Mouse (Mus musculus): ENCODE measurements at regions not wholly inside any gene's neighbourhood (a gene's known extent, or its start where the extent isn't known, plus 50 kb on each side); places are given as distances from the start of the nearest gene placed in this dataset.

- peaks cover 18% of the 10 kb centered on the region for H3K4me1 ChIP-seq
- H3K9ac ChIP-seq: no peak overlapping the region
- no peaks in the 10 kb centered on the region for H3K9me3 ChIP-seq
- 0 out of 2 replicates have a peak, but pooled peaks cover 6% of the 10 kb centered on the region for H3K27me3 ChIP-seq
- H3K27ac ChIP-seq: no peak overlapping the region; the same call in 1 of the 2 replicates
- WGBS: 28% methylated on average over 11 of the region's 11 CpGs
- ATAC-seq (ENCODE audit: borderline replicate concordance, extremely low read depth, low FRiP score, low TSS enrichment): no peak
- no peak overlapping the region for H3K4me2 ChIP-seq
- no peak overlapping the region for H3K4me3 ChIP-seq
- H3K36me3 ChIP-seq: no peaks in the 10 kb centered on the region
Measured at GRCm38 (mm10) chr9:120679822-120680426, 108.7 kb downstream of the Rpl14 start.

GRCm38 (mm10) chr9:120681404-120681803 is 110.2 kb downstream of the Rpl14 start:
- Histone ChIP-seq H3K27ac (no peak overlapping the region), H3K9ac (no peak overlapping the region), H3K36me3 (no peaks in the 10 kb centered on the region), H3K27me3 (no peaks in the 10 kb centered on the region), H3K4me3 (no peak overlapping the region), H3K4me2 (no peak overlapping the region), H3K4me1 (peaks cover 8% of the 10 kb centered on the region; the same call in 1 of the 2 replicates), H3K9me3 (no peaks in the 10 kb centered on the region)
- 36% methylated on average over 7 of the region's 7 CpGs for WGBS
- no peak for ATAC-seq (ENCODE audit: borderline replicate concordance, extremely low read depth, low FRiP score, low TSS enrichment)

- no peaks in the 10 kb centered on the region for H3K27me3 ChIP-seq
- H3K4me1 ChIP-seq: peaks cover 15% of the 10 kb centered on the region
- ATAC-seq (ENCODE audit: borderline replicate concordance, extremely low read depth, low FRiP score, low TSS enrichment): no peak
- no peak overlapping the region for H3K4me3 ChIP-seq
- no peaks in the 10 kb centered on the region for H3K36me3 ChIP-seq
- no peak overlapping the region for H3K4me2 ChIP-seq
- H3K9ac ChIP-seq: no peak overlapping the region
- no peaks in the 10 kb centered on the region for H3K9me3 ChIP-seq
- WGBS: 8% methylated on average over 6 of the region's 7 CpGs
- no peak overlapping the region for H3K27ac ChIP-seq
Measured at GRCm38 (mm10) chr9:120685961-120686360, 114.7 kb downstream of the Rpl14 start.

GRCm38 (mm10) chr9:120689025-120689424 is 117.8 kb downstream of the Rpl14 start:
- WGBS: 82% methylated on average over 11 of the region's 11 CpGs
- no peak for ATAC-seq (ENCODE audit: borderline replicate concordance, extremely low read depth, low FRiP score, low TSS enrichment)
- H3K4me1 ChIP-seq: peaks cover 35% of the 10 kb centered on the region
- H3K4me3 ChIP-seq: no peak overlapping the region
- no peaks in the 10 kb centered on the region for H3K27me3 ChIP-seq
- no peaks in the 10 kb centered on the region for H3K36me3 ChIP-seq
- H3K9ac ChIP-seq: no peak overlapping the region
- H3K27ac ChIP-seq: no peak overlapping the region
- no peak overlapping the region for H3K4me2 ChIP-seq
- H3K9me3 ChIP-seq: no peaks in the 10 kb centered on the region

GRCm38 (mm10) chr9:120690510-120690909 is 119.3 kb downstream of the Rpl14 start:
- no peak overlapping the region for H3K9ac ChIP-seq
- 44% methylated on average over 5 of the region's 5 CpGs for WGBS
- H3K27me3 ChIP-seq: no peaks in the 10 kb centered on the region
- H3K27ac ChIP-seq: peak overlapping the region; percentile 97
- H3K4me1 ChIP-seq: peaks cover 35% of the 10 kb centered on the region
- H3K9me3 ChIP-seq: no peaks in the 10 kb centered on the region
- no peak overlapping the region for H3K4me3 ChIP-seq
- ATAC-seq (ENCODE audit: borderline replicate concordance, extremely low read depth, low FRiP score, low TSS enrichment): no peak
- H3K4me2 ChIP-seq: no peak overlapping the region
- no peaks in the 10 kb centered on the region for H3K36me3 ChIP-seq

GRCm38 (mm10) chr9:120690961-120691941 is 120.0 kb downstream of the Rpl14 start:
- no peaks in the 10 kb centered on the region for H3K36me3 ChIP-seq
- peak overlapping the region; percentile 24 for H3K4me3 ChIP-seq
- peak overlapping the region; percentile 55 for H3K4me2 ChIP-seq
- peak overlapping the region; percentile 8; the same call in 1 of the 2 replicates for H3K9ac ChIP-seq
- H3K4me1 ChIP-seq: peaks cover 35% of the 10 kb centered on the region
- H3K27me3 ChIP-seq: no peaks in the 10 kb centered on the region
- no peaks in the 10 kb centered on the region for H3K9me3 ChIP-seq
- peak overlapping the region; percentile 97 for H3K27ac ChIP-seq
- peak; percentile 94 for ATAC-seq (ENCODE audit: borderline replicate concordance, extremely low read depth, low FRiP score, low TSS enrichment)
- 2% methylated on average over 30 of the region's 30 CpGs for WGBS

GRCm38 (mm10) chr9:120691971-120692401 is 120.7 kb downstream of the Rpl14 start:
- H3K4me2 ChIP-seq: peak overlapping the region; percentile 55
- no peaks in the 10 kb centered on the region for H3K27me3 ChIP-seq
- H3K9ac ChIP-seq: no peak overlapping the region
- H3K9me3 ChIP-seq: no peaks in the 10 kb centered on the region
- H3K36me3 ChIP-seq: no peaks in the 10 kb centered on the region
- ATAC-seq (ENCODE audit: borderline replicate concordance, extremely low read depth, low FRiP score, low TSS enrichment): peak; percentile 6; the same call in 1 of the 2 replicates
- peaks cover 35% of the 10 kb centered on the region for H3K4me1 ChIP-seq
- 18% methylated on average over 14 of the region's 14 CpGs for WGBS
- H3K4me3 ChIP-seq: peak overlapping the region; percentile 24
- peak overlapping the region; percentile 97 for H3K27ac ChIP-seq

- Histone ChIP-seq H3K27me3 (no peaks in the 10 kb centered on the region), H3K4me2 (no peak overlapping the region), H3K36me3 (no peaks in the 10 kb centered on the region), H3K9ac (no peak overlapping the region), H3K27ac (no peak overlapping the region), H3K4me3 (no peak overlapping the region), H3K9me3 (no peaks in the 10 kb centered on the region), H3K4me1 (peaks cover 35% of the 10 kb centered on the region)
- WGBS: 55% methylated on average over 5 of the region's 5 CpGs
- no peak for ATAC-seq (ENCODE audit: borderline replicate concordance, extremely low read depth, low FRiP score, low TSS enrichment)
Measured at GRCm38 (mm10) chr9:120694457-120694856, 123.2 kb downstream of the Rpl14 start.

GRCm38 (mm10) chr9:120695966-120696365 is 124.7 kb downstream of the Rpl14 start:
- peak overlapping the region; percentile 37; the same call in 1 of the 2 replicates for H3K27ac ChIP-seq
- no peaks in the 10 kb centered on the region for H3K27me3 ChIP-seq
- no peak overlapping the region for H3K4me2 ChIP-seq
- H3K4me1 ChIP-seq: peaks cover 28% of the 10 kb centered on the region
- H3K9me3 ChIP-seq: no peaks in the 10 kb centered on the region
- ATAC-seq (ENCODE audit: borderline replicate concordance, extremely low read depth, low FRiP score, low TSS enrichment): no peak
- no peak overlapping the region for H3K9ac ChIP-seq
- 77% methylated on average over 10 of the region's 10 CpGs for WGBS
- H3K4me3 ChIP-seq: no peak overlapping the region
- H3K36me3 ChIP-seq: no peaks in the 10 kb centered on the region

GRCm38 (mm10) chr9:120697749-120698148 is 126.5 kb downstream of the Rpl14 start:
- peaks cover 12% of the 10 kb centered on the region for H3K4me1 ChIP-seq
- H3K4me2 ChIP-seq: no peak overlapping the region
- no peak for ATAC-seq (ENCODE audit: borderline replicate concordance, extremely low read depth, low FRiP score, low TSS enrichment)
- no peaks in the 10 kb centered on the region for H3K27me3 ChIP-seq
- WGBS: 85% methylated on average over 7 of the region's 7 CpGs
- H3K36me3 ChIP-seq: no peaks in the 10 kb centered on the region
- H3K27ac ChIP-seq: no peak overlapping the region
- H3K4me3 ChIP-seq: no peak overlapping the region
- H3K9me3 ChIP-seq: no peaks in the 10 kb centered on the region
- H3K9ac ChIP-seq: no peak overlapping the region

GRCm38 (mm10) chr9:120699781-120700180 is 128.5 kb downstream of the Rpl14 start:
- H3K4me2 ChIP-seq: no peak overlapping the region
- H3K9ac ChIP-seq: no peak overlapping the region
- WGBS: 49% methylated on average over 5 of the region's 5 CpGs
- H3K27me3 ChIP-seq: no peaks in the 10 kb centered on the region
- no peaks in the 10 kb centered on the region for H3K9me3 ChIP-seq
- H3K4me1 ChIP-seq: peaks cover 20% of the 10 kb centered on the region
- H3K4me3 ChIP-seq: no peak overlapping the region
- no peaks in the 10 kb centered on the region for H3K36me3 ChIP-seq
- H3K27ac ChIP-seq: peak overlapping the region; percentile 31; the same call in 1 of the 2 replicates
- peak; percentile 61; the same call in 1 of the 2 replicates for ATAC-seq (ENCODE audit: borderline replicate concordance, extremely low read depth, low FRiP score, low TSS enrichment)

GRCm38 (mm10) chr9:120702836-120703235 is 131.6 kb downstream of the Rpl14 start:
- Histone ChIP-seq H3K27me3 (no peaks in the 10 kb centered on the region; the same call in 1 of the 2 replicates), H3K4me3 (no peak overlapping the region), H3K27ac (no peak overlapping the region), H3K36me3 (no peaks in the 10 kb centered on the region), H3K4me1 (peaks cover 24% of the 10 kb centered on the region), H3K9me3 (no peaks in the 10 kb centered on the region), H3K9ac (no peak overlapping the region), H3K4me2 (no peak overlapping the region)
- WGBS: 60% methylated on average over 7 of the region's 7 CpGs
- no peak for ATAC-seq (ENCODE audit: borderline replicate concordance, extremely low read depth, low FRiP score, low TSS enrichment)
